Mouse (Mus musculus) brain, adult 10 weeks (tissue): ENCODE measurements around the gene Lipk. TPM values are rescaled to one million over a fixed set of nuclear protein-coding genes. Genes with fewer than 3 reads are reported as not detected.

Experiments
- polyA plus RNA-seq: library from polyadenylated mRNA; stranded (reverse); fragments of 350-450 nt; fragmentation: Illumina TruSeq; extraction: RNeasy Lipid Tissue Mini Kit (QIAGEN cat#74804); gene quantifications from one replicate; pipeline ENCODE4 v1.2.3, GENCODE M21; 2015; ENCODE audit warnings: low read depth, low replicate concordance

The Lipk gene
- not detected for polyA plus RNA-seq

DNA sequence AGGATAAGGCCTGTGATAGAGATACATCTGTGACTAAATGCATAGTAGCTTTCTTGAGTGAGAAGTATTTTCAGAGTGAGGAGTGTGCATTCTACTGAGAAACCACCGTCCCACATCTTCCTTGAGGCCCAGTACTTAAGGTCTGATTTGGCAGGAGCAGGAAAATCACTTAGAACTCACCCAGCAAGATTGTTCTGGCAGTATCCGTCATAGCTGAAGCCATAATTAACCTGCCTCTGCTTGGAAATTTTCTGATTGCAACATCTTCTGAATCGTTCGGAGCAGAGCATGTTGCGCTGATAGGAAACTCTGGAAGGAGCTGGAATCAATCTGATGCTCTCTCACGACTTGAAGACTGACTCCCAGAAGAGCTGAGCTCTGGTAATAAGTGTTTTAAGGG is at the start of gene Lipk:
Gene Lipk (plus strand): TSS at position 289 of the 400 bp plus-strand sequence.

DNA sequence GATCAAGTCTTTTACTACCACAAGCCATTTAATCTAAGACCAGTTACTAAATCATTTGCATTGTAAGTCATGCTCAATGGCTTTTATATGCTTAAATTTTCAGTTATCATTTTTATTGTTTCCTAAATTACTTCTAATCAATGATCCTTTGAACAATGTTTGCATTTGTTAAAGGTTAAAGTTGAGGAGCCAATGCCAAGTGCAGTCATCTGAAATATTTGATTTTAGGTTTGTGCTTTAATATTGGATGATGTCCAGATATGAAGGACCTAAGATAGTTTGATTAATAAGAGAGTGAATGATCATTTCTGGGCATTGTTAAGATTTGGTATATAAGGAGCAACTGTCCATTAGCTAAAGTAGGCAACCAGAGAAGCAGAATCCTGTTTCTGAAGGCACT is 47.2 kb upstream of the Lipk start, which contains the start of gene Lipf:
Gene Lipf (plus strand): TSS at position 301 of the 400 bp plus-strand sequence.

DNA sequence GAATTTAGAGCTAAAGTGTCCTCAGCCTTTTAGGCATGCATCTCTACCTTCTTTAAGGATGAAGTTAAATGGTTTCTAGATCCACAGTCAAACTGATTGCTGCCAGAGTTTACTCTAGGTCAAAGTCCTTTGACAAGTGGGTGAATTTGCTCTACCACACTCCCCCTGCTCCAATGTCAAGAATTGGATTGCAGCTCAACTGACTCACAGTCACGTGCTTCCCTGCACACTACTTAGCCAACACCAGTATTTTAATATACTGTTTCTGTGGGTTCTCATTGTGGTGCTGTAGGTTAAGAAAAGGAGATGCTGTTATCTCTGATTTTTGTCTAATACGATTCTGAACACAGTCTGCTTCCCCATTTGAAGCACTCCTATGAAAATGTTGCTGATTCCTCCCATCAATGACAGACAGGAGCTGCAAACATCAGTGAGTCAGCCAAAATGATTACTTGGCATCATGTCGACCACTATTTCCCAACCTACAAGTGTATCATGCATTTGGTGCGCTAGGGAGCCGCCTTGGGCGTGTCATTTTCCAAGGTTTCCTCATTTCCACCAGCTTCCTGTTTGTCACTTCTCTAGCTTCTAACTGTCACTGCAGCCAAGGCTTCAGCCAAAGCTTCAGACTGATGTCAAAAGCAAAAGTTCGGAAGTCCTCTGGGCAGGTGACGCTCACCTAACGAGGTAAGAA is 58.8 kb downstream of the Lipk start, which contains the start of gene Lipn:
Gene Lipn (plus strand): TSS at position 580 of the 694 bp plus-strand sequence.

Other genes with a start within 250 kb of the Lipk start
- gene Lipo3, start 246.3 kb upstream of the Lipk start, polyA plus RNA-seq, result 9.0 TPM
- not detected for gene Lipo1, start 220.8 kb upstream of the Lipk start, polyA plus RNA-seq
- gene Lipf, start 47.1 kb upstream of the Lipk start, polyA plus RNA-seq, result not detected
- not detected for gene Lipn, start 59.1 kb downstream of the Lipk start, polyA plus RNA-seq
- gene Lipm, start 92.6 kb downstream of the Lipk start, polyA plus RNA-seq, result 0.16 TPM
- gene Ankrd22, start 157.8 kb downstream of the Lipk start, polyA plus RNA-seq, result not detected
- gene Stambpl1, start 183.9 kb downstream of the Lipk start, polyA plus RNA-seq, result 23.8 TPM
- gene Acta2, start 247.3 kb downstream of the Lipk start, polyA plus RNA-seq, result 29.8 TPM